Mouse (Mus musculus) forebrain, embryonic 10.5 days (tissue): ENCODE measurements around the gene Mief1. TPM values are rescaled to one million over a fixed set of nuclear protein-coding genes. Genes with fewer than 3 reads are reported as not detected.
A peak's percentile ranks its signal among the peaks of the same experiment; 100 is the strongest.

Experiments
- DNase-seq: peaks from one replicate; pipeline ENCODE4 v3.0.0-alpha.2; 2017; ENCODE audit warnings: low spot score; ENCODE audit errors: extremely low spot score
- H3K27ac ChIP-seq: fragments of 300-500 bp; sonication (generic); 2 replicates; pipeline ENCODE4 v1.5.1; 2016; ENCODE audit warnings: mild to moderate bottlenecking
- H3K27me3 ChIP-seq: fragments of 300-500 bp; sonication (generic); 2 replicates; pipeline ENCODE4 v1.6.1; 2016; ENCODE audit warnings: mild to moderate bottlenecking; ENCODE audit not compliant: poor library complexity, severe bottlenecking
- H3K36me3 ChIP-seq: fragments of 300-500 bp; sonication (generic); replicated peaks from 2 replicates; pipeline ENCODE4 v1.6.1; 2016; ENCODE audit warnings: mild to moderate bottlenecking, moderate library complexity
- H3K4me1 ChIP-seq: fragments of 300-500 bp; sonication (generic); 2 replicates; pipeline ENCODE4 v1.6.1; 2016
- H3K4me3 ChIP-seq: fragments of 300-500 bp; sonication (generic); 2 replicates; pipeline ENCODE4 v1.5.1; 2016; ENCODE audit warnings: mild to moderate bottlenecking, moderate library complexity
- H3K9me3 ChIP-seq: fragments of 300-500 bp; sonication (generic); 2 replicates; pipeline ENCODE4 v1.6.1; 2016; ENCODE audit warnings: mild to moderate bottlenecking, moderate library complexity
- WGBS: fragments of 180-500 bp; shearing (Covaris S2); methylation state at CpG from one replicate; pipeline ENCODE4 v1.1.7; 2016; 5-methylcytosine and 5-hydroxymethylcytosine counted together
- polyA plus RNA-seq: library from polyadenylated mRNA; unstranded; fragments of >200 nt; fragmentation: Nextera tagmentation; extraction: Ambion mirVana; gene quantifications from 2 replicates; pipeline ENCODE4 v1.2.1, GENCODE M21; 2016

The Mief1 gene
- polyA plus RNA-seq, 1 experiment from 2014 or later: 48.2 TPM

DNA sequence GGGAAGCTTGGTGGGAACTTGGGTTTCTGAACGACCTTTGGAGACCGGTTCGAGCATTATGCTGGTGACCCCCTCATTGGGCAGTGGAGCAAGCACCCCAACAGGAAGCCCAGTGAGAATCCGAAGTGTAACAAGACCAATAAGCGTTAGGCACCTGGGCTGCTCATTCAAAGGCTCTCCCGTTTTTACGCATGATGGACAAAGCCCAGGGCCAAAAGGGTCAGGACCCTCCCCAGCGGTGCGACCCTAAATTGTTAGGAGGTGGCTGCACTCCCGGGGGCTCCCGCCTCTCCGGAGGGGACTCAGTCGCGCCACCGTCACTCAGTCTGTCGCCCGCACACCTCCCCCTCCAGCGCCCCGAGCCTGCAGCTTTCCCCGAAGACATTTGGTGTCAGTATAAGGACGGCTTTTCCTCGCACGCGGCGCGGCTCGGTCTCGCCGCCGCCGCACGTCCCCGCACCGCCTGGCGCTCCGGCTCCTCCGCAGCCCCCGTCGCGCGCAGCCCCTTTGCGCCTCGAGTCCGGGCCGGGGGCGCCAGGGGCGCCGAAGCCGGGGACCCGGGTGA, 53.1 kb downstream of the Mief1 start, which contains the start of gene Cacna1i:
Cacna1i (plus strand) TSS at position 388 of the 565 bp plus-strand sequence.
- H3K36me3 ChIP-seq: no peaks in the 10 kb centered on the region
- no peaks in the 10 kb centered on the region for H3K9me3 ChIP-seq
- H3K4me1 ChIP-seq: peaks cover 39% of the 10 kb centered on the region
- H3K27ac ChIP-seq: no peak within 1 kb of the TSS
- under 1% methylated on average over 50 of the region's 50 CpGs for WGBS
- peaks cover 99% of the 10 kb centered on the region for H3K27me3 ChIP-seq
- no peak for DNase-seq
- H3K4me3 ChIP-seq: peak within 1 kb of the TSS; percentile 59

DNA sequence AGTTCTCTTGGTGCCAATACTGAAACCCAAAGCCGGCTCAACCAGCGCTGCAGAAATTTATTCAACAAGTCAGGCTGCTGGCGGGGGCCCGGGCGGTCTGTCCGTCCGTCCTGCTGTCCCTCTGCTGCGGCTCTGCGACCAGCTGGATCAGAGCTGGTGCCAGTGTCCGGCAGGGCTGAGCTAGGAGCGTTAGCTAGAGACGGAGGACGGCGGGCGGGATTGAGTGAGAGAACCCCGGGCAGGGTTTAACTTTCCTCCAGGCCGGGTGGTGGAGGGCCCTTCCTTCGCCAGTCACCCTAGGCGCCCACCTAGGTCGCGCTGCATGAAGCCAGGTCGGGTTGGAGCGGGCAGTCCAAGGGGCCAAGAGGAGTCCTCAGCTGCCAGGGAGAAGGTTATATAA, 54.2 kb downstream of the Mief1 start:
- Histone ChIP-seq H3K27ac (no peak overlapping the region), H3K27me3 (peaks cover 95% of the 10 kb centered on the region), H3K4me3 (peak overlapping the region; percentile 59), H3K4me1 (peaks cover 39% of the 10 kb centered on the region), H3K9me3 (no peaks in the 10 kb centered on the region), H3K36me3 (no peaks in the 10 kb centered on the region)
- under 1% methylated on average over 23 of the region's 23 CpGs for WGBS
- DNase-seq: peak; percentile 24

DNA sequence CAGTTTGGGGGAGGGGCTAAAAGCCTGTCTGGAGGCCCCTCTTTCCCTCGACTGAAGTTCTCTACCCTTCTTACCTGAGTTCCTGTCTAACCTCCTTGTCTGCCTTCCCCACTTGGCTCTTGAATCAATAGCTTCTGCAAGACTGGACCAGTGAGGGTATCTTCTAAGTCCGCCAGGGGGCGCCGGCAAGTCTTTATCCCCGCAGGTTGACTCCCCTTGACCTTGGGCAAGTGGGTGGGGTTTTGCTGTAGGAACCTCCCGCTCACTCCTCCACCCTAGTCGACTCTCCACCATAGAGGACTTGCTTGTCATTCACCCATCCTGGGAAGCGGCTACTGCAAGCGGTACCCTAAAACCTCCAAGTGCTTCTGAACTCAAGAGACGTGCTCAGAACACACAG, 55.6 kb downstream of the Mief1 start:
- Histone ChIP-seq H3K27me3 (peaks cover 81% of the 10 kb centered on the region), H3K9me3 (no peaks in the 10 kb centered on the region), H3K27ac (no peak overlapping the region), H3K4me3 (no peak overlapping the region), H3K36me3 (no peaks in the 10 kb centered on the region), H3K4me1 (peaks cover 39% of the 10 kb centered on the region)
- DNase-seq: peak; percentile 68
- WGBS: 6% methylated on average over 10 of the region's 10 CpGs

DNA sequence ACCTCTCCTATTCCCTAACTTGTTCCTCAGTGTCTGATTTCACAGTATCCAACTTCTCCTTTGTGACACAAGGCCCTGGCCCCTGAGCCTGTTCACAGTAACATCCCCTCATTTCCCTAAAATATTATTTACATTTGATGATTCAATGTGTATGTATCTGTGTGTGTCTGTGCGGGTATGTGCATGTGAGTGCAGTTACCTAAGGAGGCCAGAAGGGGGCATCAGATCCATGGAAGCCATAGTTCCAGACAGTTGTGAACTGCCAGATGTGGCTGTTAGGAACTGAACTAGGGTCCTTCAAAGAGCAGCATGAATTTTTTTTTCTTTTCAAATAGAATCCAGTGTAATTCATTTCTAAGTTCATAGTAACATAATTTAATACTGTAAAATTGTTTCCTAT, 63.3 kb downstream of the Mief1 start:
- no peak for DNase-seq
- Histone ChIP-seq H3K9me3 (peaks cover 5% of the 10 kb centered on the region), H3K36me3 (no peaks in the 10 kb centered on the region), H3K4me1 (no peaks in the 10 kb centered on the region), H3K27ac (no peak overlapping the region), H3K27me3 (peaks cover 4% of the 10 kb centered on the region), H3K4me3 (no peak overlapping the region)
- WGBS: 92% methylated on average over 1 of the region's 1 CpGs

Other genes starting within 250 kb of the Mief1 start
- 1.8 TPM in 2 replicates for gene Pdgfb, start 219.0 kb upstream of the Mief1 start, polyA plus RNA-seq
- 10.5 and 11.2 TPM in 2 replicates for gene Syngr1, start 142.7 kb upstream of the Mief1 start, polyA plus RNA-seq
- gene Rpl3, start 142.2 kb upstream of the Mief1 start, polyA plus RNA-seq: 1,023 and 1,061 TPM in 2 replicates
- 40.8 and 42.8 TPM in 2 replicates for gene Tab1, start 100.9 kb upstream of the Mief1 start, polyA plus RNA-seq
- 5.1 and 5.9 TPM in 2 replicates for gene Mgat3, start 60.3 kb upstream of the Mief1 start, polyA plus RNA-seq
- 3.6 and 3.7 TPM in 2 replicates for gene AC140267.1, start 1.8 kb downstream of the Mief1 start, polyA plus RNA-seq
- gene Atf4, start 21.2 kb downstream of the Mief1 start, polyA plus RNA-seq: 120 and 132 TPM in 2 replicates
- 63.5 and 66.2 TPM in 2 replicates for gene Rps19bp1, start 30.3 kb downstream of the Mief1 start, polyA plus RNA-seq
- gene Cacna1i, start 53.2 kb downstream of the Mief1 start, polyA plus RNA-seq: 0.02 and 0.04 TPM in 2 replicates